Mouse (Mus musculus) forebrain, postnatal 0 days (tissue): Measurements from ENCODE around the gene Zfp142. TPM values are rescaled to one million over a fixed set of nuclear protein-coding genes. Genes with fewer than 3 reads are reported as not detected.

Experiments
- ATAC-seq: fragments of 200-750 bp; cut with Nextera tagmentation; 2 replicates; pipeline ENCODE4 v1.8.0; 2017; ENCODE audit warnings: mild to moderate bottlenecking, moderate library complexity
- DNase-seq: peaks from one replicate; pipeline ENCODE4 v3.0.0-alpha.2; 2015
- H3K27ac ChIP-seq: fragments of 300-500 bp; sonication (generic); 2 replicates; pipeline ENCODE4 v1.5.1; 2014; ENCODE audit warnings: low read depth, mild to moderate bottlenecking, antibody characterized with exemption, low read length, moderate library complexity, mixed read lengths
- H3K27me3 ChIP-seq: fragments of 300-500 bp; sonication (generic); 2 replicates; pipeline ENCODE4 v1.6.1; 2014; ENCODE audit warnings: mild to moderate bottlenecking, low read length, mixed read lengths; ENCODE audit not compliant: insufficient read depth
- H3K36me3 ChIP-seq: fragments of 300-500 bp; sonication (generic); 2 replicates; pipeline ENCODE4 v1.6.1; 2014; ENCODE audit warnings: mild to moderate bottlenecking, moderate library complexity; ENCODE audit not compliant: insufficient read depth
- H3K4me1 ChIP-seq: fragments of 300-500 bp; sonication (generic); 2 replicates; pipeline ENCODE4 v1.6.1; 2014; ENCODE audit warnings: antibody characterized with exemption; ENCODE audit not compliant: insufficient read depth
- H3K4me2 ChIP-seq: fragments of 300-500 bp; sonication (generic); 2 replicates; pipeline ENCODE4 v1.6.1; 2014; ENCODE audit warnings: low read depth, mild to moderate bottlenecking, moderate library complexity
- H3K4me3 ChIP-seq: fragments of 300-500 bp; sonication (generic); 2 replicates; pipeline ENCODE4 v1.5.1; 2014; ENCODE audit warnings: low read depth, low read length, mixed read lengths
- H3K9ac ChIP-seq: fragments of 300-500 bp; sonication (generic); 2 replicates; pipeline ENCODE4 v1.6.1; 2014; ENCODE audit warnings: mild to moderate bottlenecking
- H3K9me3 ChIP-seq: fragments of 300-500 bp; sonication (generic); 2 replicates; pipeline ENCODE4 v1.6.1; 2016; ENCODE audit warnings: low read length
- CTCF ChIP-seq: sonication (generic); IDR thresholded peaks from 2 replicates; pipeline ENCODE4 v1.5.1; 2016; ENCODE audit warnings: antibody characterized with exemption, control low read depth, low read depth
- WGBS: fragments of 180-500 bp; shearing (Covaris S2); extraction: QIAGEN DNeasy Blood & Tissue Kit; methylation state at CpG from one replicate; pipeline ENCODE4 v1.1.7; 2014; 5-methylcytosine and 5-hydroxymethylcytosine counted together
- polyA plus RNA-seq: library from polyadenylated mRNA; unstranded; fragments of >200 nt; fragmentation: Nextera tagmentation; extraction: Ambion mirVana; gene quantifications from 2 replicates; pipeline ENCODE4 v1.2.1, GENCODE M21; 2015
- total RNA-seq: library from RNA; depleted of rRNA; stranded (reverse); fragments of >200 nt; gene quantifications from 2 replicates; pipeline ENCODE4 v1.2.3, GENCODE M21; 2014; rRNA removed

Gene Zfp142
- 8.6 and 12.1 TPM in 2 replicates for total RNA-seq
- 5.0 and 6.3 TPM in 2 replicates for polyA plus RNA-seq

GRCm38 (mm10) chr1:74587773-74588445 lies at the start of gene Zfp142, which contains the start of gene Bcs1l:
Gene Zfp142, minus strand, starts transcription at chr1:74588246.
Gene Bcs1l, plus strand, starts transcription at chr1:74588289.
- H3K27me3 ChIP-seq, result no peaks in the 10 kb centered on the region
- H3K9ac ChIP-seq, result peak within 1 kb of the TSS; percentile 66
- H3K4me3 ChIP-seq, result peak within 1 kb of the TSS; percentile 51
- peak within 1 kb of the TSS; percentile 69 for H3K27ac ChIP-seq
- under 1% methylated on average over 48 of the region's 48 CpGs for WGBS
- no peaks in the 10 kb centered on the region for H3K9me3 ChIP-seq
- DNase-seq, result peak; percentile 99
- peak within 1 kb of the TSS; percentile 79 for H3K4me2 ChIP-seq
- peak; percentile 31 for TF ChIP-seq CTCF
- H3K4me1 ChIP-seq, result peaks cover 9% of the 10 kb centered on the region
- peaks cover 33% of the 10 kb centered on the region for H3K36me3 ChIP-seq
- peak; percentile 98 for ATAC-seq

- Histone ChIP-seq H3K9me3 (no peaks in the 10 kb centered on the region), H3K36me3 (peaks cover 40% of the 10 kb centered on the region), H3K4me2 (no peak overlapping the region), H3K9ac (no peak overlapping the region), H3K27me3 (no peaks in the 10 kb centered on the region), H3K4me1 (no peaks in the 10 kb centered on the region), H3K4me3 (no peak overlapping the region), H3K27ac (no peak overlapping the region)
- DNase-seq (no peak), ATAC-seq (no peak)
- no peak for TF ChIP-seq CTCF
- 85% methylated on average over 4 of the region's 4 CpGs for WGBS
Measured at GRCm38 (mm10) chr1:74632734-74633133, 44.7 kb upstream of the Zfp142 start.

- no peak for TF ChIP-seq CTCF
- Histone ChIP-seq H3K9ac (no peak overlapping the region), H3K27me3 (no peaks in the 10 kb centered on the region), H3K4me1 (no peaks in the 10 kb centered on the region), H3K36me3 (peaks cover 50% of the 10 kb centered on the region), H3K27ac (no peak overlapping the region), H3K4me2 (no peak overlapping the region), H3K4me3 (no peak overlapping the region), H3K9me3 (no peaks in the 10 kb centered on the region)
- 53% methylated on average over 7 of the region's 7 CpGs for WGBS
- no peak for DNase-seq
- no peak for ATAC-seq
Measured at GRCm38 (mm10) chr1:74628001-74628400, 40.0 kb upstream of the Zfp142 start.

- H3K27me3 ChIP-seq, result no peaks in the 10 kb centered on the region
- H3K36me3 ChIP-seq, result peaks cover 59% of the 10 kb centered on the region
- no peak for ATAC-seq
- H3K9me3 ChIP-seq, result no peaks in the 10 kb centered on the region
- no peak for DNase-seq
- H3K4me2 ChIP-seq, result no peak overlapping the region
- no peaks in the 10 kb centered on the region for H3K4me1 ChIP-seq
- 92% methylated on average over 4 of the region's 4 CpGs for WGBS
- no peak overlapping the region for H3K27ac ChIP-seq
- TF ChIP-seq CTCF, result no peak
- H3K4me3 ChIP-seq, result no peak overlapping the region
- no peak overlapping the region for H3K9ac ChIP-seq
Measured at GRCm38 (mm10) chr1:74626076-74626475, 38.0 kb upstream of the Zfp142 start.

- whole genome bisulfite sequencing, result 93% methylated on average over 1 of the region's 1 CpGs
- H3K36me3 ChIP-seq, result peaks cover 58% of the 10 kb centered on the region
- H3K27me3 ChIP-seq, result no peaks in the 10 kb centered on the region
- ATAC-seq, result no peak
- H3K4me3 ChIP-seq, result no peak overlapping the region
- H3K9me3 ChIP-seq, result no peaks in the 10 kb centered on the region
- DNase-seq, result no peak
- H3K4me1 ChIP-seq, result no peaks in the 10 kb centered on the region
- H3K9ac ChIP-seq, result no peak overlapping the region
- TF ChIP-seq CTCF, result no peak
- H3K27ac ChIP-seq, result no peak overlapping the region
- H3K4me2 ChIP-seq, result no peak overlapping the region
Measured at GRCm38 (mm10) chr1:74624183-74624582, 36.1 kb upstream of the Zfp142 start.

GRCm38 (mm10) chr1:74601267-74601962 lies 13.4 kb upstream of the Zfp142 start, which contains the start of the genes Rnf25 and Stk36:
Gene Rnf25, minus strand, starts transcription at chr1:74601397.
Gene Stk36, plus strand, starts transcription at chr1:74601445.
- H3K27me3 ChIP-seq, result no peaks in the 10 kb centered on the region
- no peak for TF ChIP-seq CTCF
- ATAC-seq, result peak; percentile 97
- DNase-seq, result peak; percentile 90
- peak within 1 kb of the TSS; percentile 64 for H3K4me2 ChIP-seq
- WGBS, result 6% methylated on average over 25 of the region's 25 CpGs
- peak within 1 kb of the TSS; percentile 85 for H3K9ac ChIP-seq
- peak within 1 kb of the TSS; percentile 80 for H3K4me3 ChIP-seq
- no peaks in the 10 kb centered on the region for H3K9me3 ChIP-seq
- peaks cover 14% of the 10 kb centered on the region; the same call in 1 of the 2 replicates for H3K4me1 ChIP-seq
- peaks cover 15% of the 10 kb centered on the region for H3K36me3 ChIP-seq
- peak within 1 kb of the TSS; percentile 76 for H3K27ac ChIP-seq
